Mouse (Mus musculus): ENCODE results near the gene Tada2a. TPM values are rescaled to one million over a fixed set of nuclear protein-coding genes. Genes with fewer than 3 reads are reported as not detected.

Gene Tada2a
- polyA plus RNA-seq, 1 experiment from 2014 or later: 42.3 TPM

DNA sequence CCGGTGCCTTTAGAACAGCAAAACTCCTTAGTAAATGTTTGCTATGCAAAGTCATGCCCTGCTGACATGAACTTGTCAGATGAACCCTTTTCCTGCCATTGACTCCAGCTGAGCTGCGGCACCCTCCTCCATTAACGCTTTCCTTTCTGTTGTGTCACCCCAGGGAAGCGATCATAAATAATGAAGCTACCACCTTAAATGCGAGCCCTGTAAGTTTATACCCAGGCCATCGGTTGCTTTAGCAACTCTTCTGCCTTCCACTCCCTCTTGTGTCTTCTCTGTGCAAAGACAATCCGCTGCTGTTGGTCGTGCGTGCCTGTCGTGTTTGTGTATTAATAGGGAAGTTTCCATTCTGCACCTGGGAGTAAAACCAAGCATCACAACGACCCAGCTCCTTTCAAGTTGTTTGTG, 63.3 kb downstream of the Tada2a start:
- Histone ChIP-seq H3K4me2 (ENCODE audit: low read depth, severe bottlenecking) (no peak overlapping the region), H3K4me3 (ENCODE audit: low read depth, low read length) (no peak overlapping the region), H3K4me1 (ENCODE audit: control insufficient read depth, insufficient read depth, low read length) (peaks cover 5% of the 10 kb centered on the region), H3K27me3 (ENCODE audit: control insufficient read depth, insufficient read depth, low read length) (peaks cover 26% of the 10 kb centered on the region), H3K9ac (ENCODE audit: low read length) (no peak overlapping the region), H3K9me3 (ENCODE audit: control insufficient read depth, low read length) (no peaks in the 10 kb centered on the region), H3K36me3 (ENCODE audit: control insufficient read depth, insufficient read depth, low read length) (no peaks in the 10 kb centered on the region), H3K27ac (replicated peaks; ENCODE audit: low read depth, low read length) (no peak overlapping the region)
- WGBS: 4% methylated on average over 11 of the region's 11 CpGs
- ATAC-seq (ENCODE audit: insufficient number of reproducible peaks, low FRiP score, low TSS enrichment, low read depth) (no peak), DNase-seq (ENCODE audit: low spot score) (peak; percentile 39)

DNA sequence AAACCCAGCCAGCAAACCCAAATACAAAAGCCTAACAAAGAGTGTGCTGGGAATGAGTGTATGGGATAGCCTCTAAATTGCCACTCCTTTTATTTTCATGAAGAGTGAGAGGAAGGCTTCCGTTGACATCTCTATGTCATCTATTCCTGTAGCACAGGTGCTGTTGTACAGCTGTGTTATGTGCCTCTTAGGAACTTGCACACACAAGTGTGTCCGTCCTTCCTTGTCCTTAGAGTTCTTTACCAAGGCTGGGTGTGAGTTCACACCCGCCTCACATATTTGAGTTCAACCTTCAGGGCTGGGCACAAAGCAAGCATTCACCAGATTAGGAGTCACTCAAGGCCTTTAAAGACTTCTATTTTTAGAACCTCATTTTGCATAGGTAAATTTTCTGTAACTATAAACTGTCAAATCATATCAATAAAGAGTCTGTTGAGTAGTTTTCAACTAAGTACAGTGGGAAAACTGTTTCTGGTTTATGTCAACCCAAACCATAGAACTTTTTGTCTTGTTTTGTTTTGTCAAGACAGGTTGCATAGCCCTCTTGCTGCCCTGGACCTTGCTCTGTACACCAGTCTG, 65.7 kb downstream of the Tada2a start:
- no peaks in the 10 kb centered on the region for H3K9me3 ChIP-seq (ENCODE audit: control insufficient read depth, low read length)
- H3K4me3 ChIP-seq (ENCODE audit: low read depth, low read length): no peak overlapping the region
- WGBS: 93% methylated on average over 3 of the region's 3 CpGs
- no peak overlapping the region for H3K4me2 ChIP-seq (ENCODE audit: low read depth, severe bottlenecking)
- H3K27ac ChIP-seq (replicated peaks; ENCODE audit: low read depth, low read length): no peak overlapping the region
- no peak for DNase-seq (ENCODE audit: low spot score)
- H3K36me3 ChIP-seq (ENCODE audit: control insufficient read depth, insufficient read depth, low read length): no peaks in the 10 kb centered on the region
- H3K27me3 ChIP-seq (ENCODE audit: control insufficient read depth, insufficient read depth, low read length): peaks cover 20% of the 10 kb centered on the region
- H3K9ac ChIP-seq (ENCODE audit: low read length): no peak overlapping the region
- ATAC-seq (ENCODE audit: insufficient number of reproducible peaks, low FRiP score, low TSS enrichment, low read depth): no peak
- H3K4me1 ChIP-seq (ENCODE audit: control insufficient read depth, insufficient read depth, low read length): peaks cover 5% of the 10 kb centered on the region

DNA sequence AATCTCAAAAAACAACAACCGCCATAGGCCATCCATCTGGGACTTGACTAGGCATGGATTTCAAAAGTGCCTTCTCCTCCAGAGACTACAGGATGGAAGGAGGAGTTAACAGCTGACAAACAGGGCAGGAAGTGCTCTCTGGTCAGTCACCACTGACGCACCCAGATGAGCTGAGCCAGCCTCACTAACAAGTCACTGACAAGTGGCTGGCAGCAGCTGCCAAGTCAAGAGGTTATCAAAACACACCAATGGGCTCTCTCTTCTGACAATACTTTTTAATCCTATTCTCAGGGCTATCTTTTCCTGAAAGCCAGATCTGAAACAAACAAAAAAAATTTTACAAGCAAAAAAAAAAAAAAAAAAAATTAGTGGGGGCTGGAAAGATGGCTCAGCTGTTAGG, 66.6 kb downstream of the Tada2a start:
- no peaks in the 10 kb centered on the region for H3K9me3 ChIP-seq (ENCODE audit: control insufficient read depth, low read length)
- no peak overlapping the region for H3K9ac ChIP-seq (ENCODE audit: low read length)
- H3K36me3 ChIP-seq (ENCODE audit: control insufficient read depth, insufficient read depth, low read length): no peaks in the 10 kb centered on the region
- 43% methylated on average over 2 of the region's 2 CpGs for WGBS
- no peak overlapping the region for H3K27ac ChIP-seq (replicated peaks; ENCODE audit: low read depth, low read length)
- ATAC-seq (ENCODE audit: insufficient number of reproducible peaks, low FRiP score, low TSS enrichment, low read depth) (no peak), DNase-seq (ENCODE audit: low spot score) (no peak)
- H3K4me2 ChIP-seq (ENCODE audit: low read depth, severe bottlenecking): no peak overlapping the region
- no peak overlapping the region for H3K4me3 ChIP-seq (ENCODE audit: low read depth, low read length)
- H3K4me1 ChIP-seq (ENCODE audit: control insufficient read depth, insufficient read depth, low read length): peaks cover 5% of the 10 kb centered on the region
- H3K27me3 ChIP-seq (ENCODE audit: control insufficient read depth, insufficient read depth, low read length): peaks cover 18% of the 10 kb centered on the region

DNA sequence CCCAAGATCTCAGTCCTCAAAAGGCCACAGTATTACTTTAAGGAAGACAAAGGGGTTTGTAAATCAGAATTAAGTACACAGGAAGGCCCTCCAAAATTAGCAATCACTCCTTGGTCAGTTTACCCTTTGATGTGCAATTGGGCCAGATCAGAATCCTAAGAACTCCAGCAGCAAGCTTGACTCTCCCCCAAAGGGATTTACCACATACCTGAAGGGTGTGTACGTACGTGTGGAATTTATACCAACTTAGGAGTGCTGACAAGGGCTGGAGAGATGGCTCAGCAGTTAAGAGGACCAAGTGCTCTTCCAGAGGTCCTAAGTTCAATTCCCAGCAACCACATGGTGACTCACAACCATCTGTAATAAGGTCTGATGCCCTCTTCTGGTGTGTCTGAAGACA, 67.5 kb downstream of the Tada2a start:
- no peak overlapping the region for H3K27ac ChIP-seq (replicated peaks; ENCODE audit: low read depth, low read length)
- peaks cover 1% of the 10 kb centered on the region; the same call in 1 of the 2 replicates for H3K4me1 ChIP-seq (ENCODE audit: control insufficient read depth, insufficient read depth, low read length)
- DNase-seq (ENCODE audit: low spot score) (no peak), ATAC-seq (ENCODE audit: insufficient number of reproducible peaks, low FRiP score, low TSS enrichment, low read depth) (no peak)
- H3K36me3 ChIP-seq (ENCODE audit: control insufficient read depth, insufficient read depth, low read length): no peaks in the 10 kb centered on the region
- no peak overlapping the region for H3K9ac ChIP-seq (ENCODE audit: low read length)
- H3K4me3 ChIP-seq (ENCODE audit: low read depth, low read length): no peak overlapping the region
- peaks cover 13% of the 10 kb centered on the region for H3K27me3 ChIP-seq (ENCODE audit: control insufficient read depth, insufficient read depth, low read length)
- 79% methylated on average over 2 of the region's 2 CpGs for WGBS
- no peaks in the 10 kb centered on the region for H3K9me3 ChIP-seq (ENCODE audit: control insufficient read depth, low read length)
- H3K4me2 ChIP-seq (ENCODE audit: low read depth, severe bottlenecking): no peak overlapping the region

DNA sequence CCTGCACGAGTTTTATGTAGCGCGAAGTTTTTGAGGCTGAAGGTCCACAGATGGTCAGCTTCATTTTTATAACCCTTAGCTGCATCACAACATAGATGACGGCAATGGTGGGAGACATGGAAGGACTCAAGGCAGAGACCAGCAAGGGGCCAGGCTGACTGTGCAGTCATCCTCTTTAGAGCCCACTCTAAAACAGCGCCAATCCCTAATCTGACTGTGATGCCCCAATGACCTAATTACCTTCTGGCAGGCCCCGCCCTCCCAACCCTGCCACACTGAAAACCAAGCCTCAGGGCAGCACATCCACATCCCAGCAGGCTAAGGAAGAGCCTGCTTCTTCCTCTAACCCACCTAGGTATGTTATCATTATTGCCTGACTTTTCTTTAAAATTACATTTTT, 68.8 kb downstream of the Tada2a start:
- Histone ChIP-seq H3K4me1 (ENCODE audit: control insufficient read depth, insufficient read depth, low read length) (no peaks in the 10 kb centered on the region), H3K36me3 (ENCODE audit: control insufficient read depth, insufficient read depth, low read length) (no peaks in the 10 kb centered on the region), H3K4me3 (ENCODE audit: low read depth, low read length) (no peak overlapping the region), H3K27me3 (ENCODE audit: control insufficient read depth, insufficient read depth, low read length) (peaks cover 3% of the 10 kb centered on the region), H3K4me2 (ENCODE audit: low read depth, severe bottlenecking) (no peak overlapping the region), H3K9ac (ENCODE audit: low read length) (no peak overlapping the region), H3K27ac (replicated peaks; ENCODE audit: low read depth, low read length) (no peak overlapping the region), H3K9me3 (ENCODE audit: control insufficient read depth, low read length) (no peaks in the 10 kb centered on the region)
- WGBS: 77% methylated on average over 6 of the region's 6 CpGs
- ATAC-seq (ENCODE audit: insufficient number of reproducible peaks, low FRiP score, low TSS enrichment, low read depth): no peak
- DNase-seq (ENCODE audit: low spot score): no peak

DNA sequence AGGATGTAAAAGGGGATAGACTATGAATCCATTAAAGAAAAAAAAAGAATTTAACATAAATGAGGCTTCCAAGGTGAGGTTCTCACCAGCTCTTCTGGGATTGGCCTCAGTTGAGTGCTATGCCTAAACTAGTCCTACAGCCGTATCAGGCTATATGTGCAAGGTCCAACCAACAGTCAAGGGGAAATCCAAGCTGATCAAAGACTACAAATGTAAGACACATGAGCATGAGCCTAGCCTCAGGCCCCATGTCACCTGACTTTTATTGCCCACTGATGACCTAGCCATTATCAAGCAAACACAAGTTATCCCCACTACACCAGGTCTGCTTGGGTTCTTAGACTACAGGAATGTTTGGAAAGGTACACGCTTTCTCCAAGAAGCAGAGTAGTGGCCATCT, 69.6 kb downstream of the Tada2a start:
- WGBS: 91% methylated on average over 2 of the region's 2 CpGs
- no peak for ATAC-seq (ENCODE audit: insufficient number of reproducible peaks, low FRiP score, low TSS enrichment, low read depth)
- no peak for DNase-seq (ENCODE audit: low spot score)
- Histone ChIP-seq H3K9ac (ENCODE audit: low read length) (no peak overlapping the region), H3K27ac (replicated peaks; ENCODE audit: low read depth, low read length) (no peak overlapping the region), H3K36me3 (ENCODE audit: control insufficient read depth, insufficient read depth, low read length) (no peaks in the 10 kb centered on the region), H3K4me1 (ENCODE audit: control insufficient read depth, insufficient read depth, low read length) (no peaks in the 10 kb centered on the region), H3K9me3 (ENCODE audit: control insufficient read depth, low read length) (no peaks in the 10 kb centered on the region), H3K27me3 (ENCODE audit: control insufficient read depth, insufficient read depth, low read length) (no peaks in the 10 kb centered on the region), H3K4me3 (ENCODE audit: low read depth, low read length) (no peak overlapping the region), H3K4me2 (ENCODE audit: low read depth, severe bottlenecking) (no peak overlapping the region)

DNA sequence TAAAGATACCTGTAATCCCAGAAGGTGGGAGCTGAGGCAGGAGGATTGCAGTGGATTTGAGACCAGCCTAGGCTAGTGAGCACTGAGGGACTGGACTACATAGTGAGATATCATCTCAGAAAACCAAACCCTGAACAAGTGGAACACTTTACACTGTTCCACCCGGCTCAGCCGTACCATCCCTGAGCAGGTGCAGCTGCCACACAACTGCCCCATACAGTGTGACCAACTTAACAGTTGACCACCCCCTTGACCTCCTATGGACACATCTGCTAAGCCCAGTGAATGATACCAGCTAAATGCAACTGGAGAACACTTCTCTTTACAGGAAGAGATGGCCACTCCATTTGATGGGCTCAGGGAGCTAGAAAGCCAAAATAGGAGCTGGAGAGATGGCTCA, 72.0 kb downstream of the Tada2a start:
- WGBS: 98% methylated on average over 2 of the region's 2 CpGs

DNA sequence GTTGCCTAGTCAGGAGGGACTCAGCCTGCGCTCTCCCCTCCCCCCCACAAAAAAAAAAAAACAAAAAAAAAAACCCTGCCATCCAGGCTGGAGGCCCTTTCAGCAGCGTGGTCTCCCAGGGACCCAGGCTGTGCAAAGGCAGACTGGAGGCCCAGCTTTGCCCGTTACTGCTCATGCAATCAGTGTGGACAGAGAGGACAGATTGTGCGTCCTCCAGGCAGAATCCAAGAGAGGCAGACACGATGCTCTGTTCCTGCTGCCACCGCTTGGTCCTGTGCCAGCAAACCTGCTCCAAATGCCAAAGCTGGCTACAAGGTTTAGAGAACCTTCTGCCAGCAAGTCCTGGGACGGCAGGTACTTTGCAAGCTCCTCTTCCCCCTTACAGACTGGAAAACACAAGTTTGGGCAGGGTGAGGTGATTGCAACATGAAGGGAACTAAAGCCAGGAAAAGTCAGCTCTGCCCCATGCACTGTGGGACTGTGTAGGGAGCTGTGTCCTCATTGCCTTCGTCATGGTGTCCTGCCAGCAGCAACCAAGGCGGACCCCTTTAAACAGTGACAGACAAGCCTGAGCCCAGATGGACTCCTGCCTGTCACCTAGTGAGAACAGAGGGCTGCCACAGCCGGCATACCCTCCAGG, 75.8 kb downstream of the Tada2a start:
- no peak for ATAC-seq (ENCODE audit: insufficient number of reproducible peaks, low FRiP score, low TSS enrichment, low read depth)
- Histone ChIP-seq H3K9ac (ENCODE audit: low read length) (no peak overlapping the region), H3K4me1 (ENCODE audit: control insufficient read depth, insufficient read depth, low read length) (no peaks in the 10 kb centered on the region), H3K9me3 (ENCODE audit: control insufficient read depth, low read length) (no peaks in the 10 kb centered on the region), H3K27me3 (ENCODE audit: control insufficient read depth, insufficient read depth, low read length) (no peaks in the 10 kb centered on the region), H3K36me3 (ENCODE audit: control insufficient read depth, insufficient read depth, low read length) (no peaks in the 10 kb centered on the region), H3K4me3 (ENCODE audit: low read depth, low read length) (no peak overlapping the region), H3K4me2 (ENCODE audit: low read depth, severe bottlenecking) (no peak overlapping the region), H3K27ac (replicated peaks; ENCODE audit: low read depth, low read length) (no peak overlapping the region)
- DNase-seq (ENCODE audit: low spot score): no peak
- WGBS: 76% methylated on average over 10 of the region's 10 CpGs

More for the DNA sequence above, 72.0 kb downstream of the Tada2a start:
- no peak for ATAC-seq (ENCODE audit: insufficient number of reproducible peaks, low FRiP score, low TSS enrichment, low read depth)
- Histone ChIP-seq H3K27ac (replicated peaks; ENCODE audit: low read depth, low read length) (no peak overlapping the region), H3K9ac (ENCODE audit: low read length) (no peak overlapping the region), H3K4me2 (ENCODE audit: low read depth, severe bottlenecking) (no peak overlapping the region), H3K27me3 (ENCODE audit: control insufficient read depth, insufficient read depth, low read length) (no peaks in the 10 kb centered on the region), H3K36me3 (ENCODE audit: control insufficient read depth, insufficient read depth, low read length) (no peaks in the 10 kb centered on the region), H3K4me3 (ENCODE audit: low read depth, low read length) (no peak overlapping the region), H3K4me1 (ENCODE audit: control insufficient read depth, insufficient read depth, low read length) (no peaks in the 10 kb centered on the region), H3K9me3 (ENCODE audit: control insufficient read depth, low read length) (no peaks in the 10 kb centered on the region)
- DNase-seq (ENCODE audit: low spot score): no peak

DNA sequence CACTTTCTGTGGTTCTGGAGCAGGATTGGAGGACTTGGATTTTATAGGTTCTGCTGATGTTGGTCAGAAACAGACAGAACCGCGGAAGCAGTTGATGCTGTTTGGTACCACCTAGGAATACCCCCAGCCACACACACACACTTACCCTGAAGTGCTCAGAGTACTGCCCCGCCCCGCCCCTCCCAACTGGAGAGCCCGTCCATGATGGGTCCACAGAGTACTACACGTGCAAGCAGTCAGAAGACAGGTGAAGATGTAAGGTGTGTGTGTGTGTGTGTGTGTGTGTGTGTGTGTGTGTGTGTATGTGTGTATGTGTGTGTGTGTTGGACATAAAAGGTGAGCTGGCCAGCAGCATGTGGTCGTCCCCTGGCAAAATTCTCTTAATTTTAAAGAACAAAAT, 76.3 kb downstream of the Tada2a start:
- no peak overlapping the region for H3K4me3 ChIP-seq (ENCODE audit: low read depth, low read length)
- no peaks in the 10 kb centered on the region for H3K4me1 ChIP-seq (ENCODE audit: control insufficient read depth, insufficient read depth, low read length)
- no peak for DNase-seq (ENCODE audit: low spot score)
- no peaks in the 10 kb centered on the region for H3K36me3 ChIP-seq (ENCODE audit: control insufficient read depth, insufficient read depth, low read length)
- WGBS: 90% methylated on average over 7 of the region's 7 CpGs
- no peaks in the 10 kb centered on the region for H3K27me3 ChIP-seq (ENCODE audit: control insufficient read depth, insufficient read depth, low read length)
- H3K27ac ChIP-seq (replicated peaks; ENCODE audit: low read depth, low read length): no peak overlapping the region
- no peak overlapping the region for H3K4me2 ChIP-seq (ENCODE audit: low read depth, severe bottlenecking)
- H3K9ac ChIP-seq (ENCODE audit: low read length): no peak overlapping the region
- ATAC-seq (ENCODE audit: insufficient number of reproducible peaks, low FRiP score, low TSS enrichment, low read depth): no peak
- H3K9me3 ChIP-seq (ENCODE audit: control insufficient read depth, low read length): no peaks in the 10 kb centered on the region
